Mouse (Mus musculus): ENCODE measurements around the gene Shroom3. TPM values are rescaled to one million over a fixed set of nuclear protein-coding genes. Genes with fewer than 3 reads are reported as not detected.

The Shroom3 gene
- polyA plus RNA-seq, 1 experiment: not detected

DNA sequence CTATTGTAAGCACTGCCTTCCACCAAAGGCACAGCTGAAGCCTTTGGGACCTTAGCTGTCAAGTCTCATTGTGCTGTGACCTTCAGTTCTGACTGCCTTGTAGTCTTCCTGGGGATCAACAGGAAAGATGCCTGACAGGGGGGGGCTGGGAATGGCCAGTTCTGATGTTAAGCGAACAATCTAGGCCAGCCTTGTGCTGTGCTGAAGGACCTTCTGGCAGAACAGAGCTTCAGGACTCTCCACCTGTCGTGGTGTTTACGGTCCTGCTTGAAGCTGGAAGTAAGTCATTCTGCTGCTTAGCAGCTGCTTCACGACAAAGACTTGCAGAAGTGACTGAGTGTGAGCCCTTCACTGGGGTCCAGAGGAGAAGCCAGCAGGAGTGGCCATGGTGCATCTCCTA lies 156.1 kb downstream of the Shroom3 start:
- Histone ChIP-seq H3K27ac (ENCODE audit: insufficient read depth, low read depth, low read length) (no peak overlapping the region), H3K4me3 (ENCODE audit: insufficient read depth, low read length) (no peak overlapping the region), H3K4me1 (ENCODE audit: control insufficient read depth, insufficient read depth, low read length) (no peaks in the 10 kb centered on the region)
- TF ChIP-seq POLR2A (IDR thresholded peaks at IDR 0.05; ENCODE audit: borderline replicate concordance, low read depth, low read length) (no peak), CTCF (IDR thresholded peaks at IDR 0.05; ENCODE audit: low read depth, low read length) (no peak)

DNA sequence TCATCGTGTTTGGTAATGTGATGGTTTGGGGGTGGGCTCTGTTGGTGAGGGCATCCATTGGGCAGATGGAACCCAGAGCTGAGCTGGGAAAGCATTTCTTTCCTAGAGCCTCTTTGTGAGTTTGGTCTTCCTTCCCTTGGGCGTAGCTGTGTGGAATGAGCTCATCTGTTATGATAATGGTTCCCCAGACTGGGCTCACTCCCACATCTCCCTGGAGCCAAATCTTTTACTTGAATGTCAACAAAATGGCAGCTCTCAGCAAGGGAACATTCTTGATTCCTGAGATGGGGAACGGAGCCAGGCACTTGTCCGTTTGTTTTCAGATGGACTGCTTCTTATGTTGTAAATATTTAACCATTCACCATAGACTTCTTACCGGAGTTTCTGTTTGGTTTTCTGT lies 158.2 kb downstream of the Shroom3 start:
- TF ChIP-seq POLR2A (IDR thresholded peaks at IDR 0.05; ENCODE audit: borderline replicate concordance, low read depth, low read length) (no peak), CTCF (IDR thresholded peaks at IDR 0.05; ENCODE audit: low read depth, low read length) (no peak)
- H3K4me1 ChIP-seq (ENCODE audit: control insufficient read depth, insufficient read depth, low read length): no peaks in the 10 kb centered on the region
- no peak overlapping the region for H3K27ac ChIP-seq (ENCODE audit: insufficient read depth, low read depth, low read length)
- no peak overlapping the region for H3K4me3 ChIP-seq (ENCODE audit: insufficient read depth, low read length)

DNA sequence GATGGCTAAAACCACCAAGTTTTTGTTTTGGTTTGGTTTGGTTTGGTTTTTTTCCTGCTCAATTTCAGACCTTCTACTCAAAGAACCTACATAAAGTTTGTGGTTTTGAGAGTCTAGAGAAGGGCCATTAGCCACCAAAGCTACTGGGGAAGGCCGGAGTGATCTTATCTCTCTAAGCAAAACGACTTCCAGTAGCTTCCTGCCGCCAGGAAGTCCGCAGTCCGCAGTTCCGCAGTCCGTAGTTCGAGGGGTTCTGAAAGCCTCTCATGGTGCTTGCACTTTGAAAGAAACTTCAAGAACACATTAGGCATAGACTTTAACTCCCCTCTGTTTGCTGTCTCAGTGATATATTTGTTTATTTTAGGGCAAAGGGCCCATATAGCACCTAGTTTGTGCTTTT lies 159.2 kb downstream of the Shroom3 start:
- Histone ChIP-seq H3K4me3 (ENCODE audit: insufficient read depth, low read length) (no peak overlapping the region), H3K4me1 (ENCODE audit: control insufficient read depth, insufficient read depth, low read length) (no peaks in the 10 kb centered on the region), H3K27ac (ENCODE audit: insufficient read depth, low read depth, low read length) (no peak overlapping the region)
- TF ChIP-seq POLR2A (IDR thresholded peaks at IDR 0.05; ENCODE audit: borderline replicate concordance, low read depth, low read length): no peak
- no peak for TF ChIP-seq CTCF (IDR thresholded peaks at IDR 0.05; ENCODE audit: low read depth, low read length)

DNA sequence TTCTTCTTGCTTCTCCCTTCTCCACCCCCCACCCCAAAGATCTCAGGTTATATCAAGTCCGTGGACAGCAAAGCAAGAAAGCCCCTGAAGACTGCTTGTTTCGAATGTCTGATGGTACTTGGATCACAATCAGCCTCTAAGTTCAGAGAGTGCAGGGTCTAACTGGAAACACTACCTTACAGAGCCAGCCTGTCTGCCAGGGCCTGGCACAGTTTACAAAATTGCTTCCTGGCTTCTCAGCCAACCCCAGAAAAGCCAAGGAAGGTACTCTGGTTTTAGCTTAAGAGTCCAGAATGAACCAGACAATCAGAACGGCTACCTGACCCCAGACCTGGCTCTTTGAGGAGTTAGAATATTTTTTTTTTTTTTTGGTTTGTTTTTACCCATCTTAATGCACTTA lies 159.6 kb downstream of the Shroom3 start:
- Histone ChIP-seq H3K27ac (ENCODE audit: insufficient read depth, low read depth, low read length) (no peak overlapping the region), H3K4me1 (ENCODE audit: control insufficient read depth, insufficient read depth, low read length) (no peaks in the 10 kb centered on the region), H3K4me3 (ENCODE audit: insufficient read depth, low read length) (no peak overlapping the region)
- TF ChIP-seq CTCF (IDR thresholded peaks at IDR 0.05; ENCODE audit: low read depth, low read length): no peak
- TF ChIP-seq POLR2A (IDR thresholded peaks at IDR 0.05; ENCODE audit: borderline replicate concordance, low read depth, low read length): no peak

DNA sequence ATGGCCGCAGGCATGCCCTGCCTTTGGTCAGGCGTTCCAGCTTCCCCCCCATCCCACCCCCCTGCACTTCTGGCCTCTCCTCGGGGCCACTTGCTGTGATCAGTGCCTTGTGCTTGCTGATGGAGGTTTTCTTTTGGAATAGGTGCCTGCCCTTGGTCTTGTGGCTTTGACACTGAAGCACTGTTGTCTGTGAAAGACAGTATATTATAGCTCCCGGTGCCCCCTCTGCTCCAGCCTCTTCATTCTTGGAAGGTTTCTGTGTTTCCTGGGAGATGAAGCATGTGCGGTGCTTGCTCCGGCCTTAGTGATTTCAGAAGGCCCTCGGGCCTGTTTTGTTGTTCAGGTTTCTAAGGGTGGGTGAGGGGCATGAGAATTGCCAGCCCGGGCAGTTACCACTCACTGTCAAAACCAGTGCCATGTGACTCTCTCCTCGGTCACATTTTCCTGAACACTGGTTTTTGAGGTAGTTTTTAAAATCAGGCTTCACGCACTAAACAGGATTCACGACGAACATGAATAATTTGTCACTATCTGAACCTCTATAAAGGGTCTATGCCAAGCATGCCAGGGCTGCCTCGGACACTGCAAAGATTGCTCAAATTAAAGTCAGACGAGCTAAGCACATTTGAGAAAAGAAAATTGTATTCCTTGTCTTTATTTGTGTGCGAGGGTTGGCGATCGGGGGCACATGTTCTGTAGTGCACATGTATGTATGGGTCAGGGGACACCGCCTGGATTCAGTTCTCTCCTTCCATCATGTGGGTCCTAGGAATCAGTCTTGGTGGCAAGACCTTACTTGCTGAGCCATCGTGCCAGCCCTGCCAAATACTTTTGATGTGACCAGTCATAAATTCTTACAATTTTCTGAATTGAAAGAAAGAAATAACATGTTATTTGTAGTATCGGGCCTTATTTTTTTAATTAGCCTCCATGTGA lies 160.9 kb downstream of the Shroom3 start:
- no peaks in the 10 kb centered on the region for H3K4me1 ChIP-seq (ENCODE audit: control insufficient read depth, insufficient read depth, low read length)
- H3K4me3 ChIP-seq (ENCODE audit: insufficient read depth, low read length): no peak overlapping the region
- H3K27ac ChIP-seq (ENCODE audit: insufficient read depth, low read depth, low read length): no peak overlapping the region
- TF ChIP-seq CTCF (IDR thresholded peaks at IDR 0.05; ENCODE audit: low read depth, low read length) (no peak), POLR2A (IDR thresholded peaks at IDR 0.05; ENCODE audit: borderline replicate concordance, low read depth, low read length) (no peak)

DNA sequence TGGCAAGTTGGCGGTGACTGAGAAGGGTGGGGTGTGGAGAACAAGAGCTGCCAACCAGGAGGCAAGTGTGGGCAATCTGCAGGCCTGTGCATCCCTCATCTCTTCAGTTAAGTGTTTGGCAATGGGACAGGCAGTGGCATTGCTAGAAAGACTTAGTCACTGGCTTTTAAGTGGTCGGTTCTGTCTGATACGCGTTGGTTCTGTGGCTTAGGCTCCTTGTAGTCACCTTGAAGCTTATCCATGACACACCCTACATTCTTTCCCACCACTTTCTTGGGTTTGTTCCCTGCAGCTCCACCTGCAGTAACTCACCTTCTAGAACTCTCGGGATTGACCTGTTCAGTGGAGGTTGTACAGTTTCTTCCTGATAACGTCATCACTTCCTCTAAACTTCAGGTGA lies 166.5 kb downstream of the Shroom3 start:
- no peak overlapping the region for H3K27ac ChIP-seq (ENCODE audit: insufficient read depth, low read depth, low read length)
- H3K4me1 ChIP-seq (ENCODE audit: control insufficient read depth, insufficient read depth, low read length): no peaks in the 10 kb centered on the region
- H3K4me3 ChIP-seq (ENCODE audit: insufficient read depth, low read length): no peak overlapping the region
- TF ChIP-seq POLR2A (IDR thresholded peaks at IDR 0.05; ENCODE audit: borderline replicate concordance, low read depth, low read length) (no peak), CTCF (IDR thresholded peaks at IDR 0.05; ENCODE audit: low read depth, low read length) (no peak)

DNA sequence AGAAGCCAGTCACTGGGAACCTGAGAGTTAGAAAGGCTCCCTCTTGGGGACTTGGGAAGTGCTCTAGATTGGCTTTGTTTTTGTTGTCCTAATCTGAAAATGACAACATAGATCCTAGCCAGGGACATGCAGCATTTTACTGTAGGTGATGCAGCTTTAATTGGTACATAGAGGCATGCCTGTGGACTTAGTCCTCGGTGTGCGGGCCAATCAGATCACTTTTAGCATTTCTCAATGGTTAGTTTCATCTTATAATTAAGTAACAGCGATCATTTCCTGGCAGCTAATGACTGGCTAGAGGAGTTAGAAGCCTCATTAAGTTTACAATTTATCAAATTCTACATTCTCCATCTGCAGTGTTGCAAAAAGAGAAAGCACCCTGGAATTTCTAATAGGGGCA lies 167.7 kb downstream of the Shroom3 start:
- H3K27ac ChIP-seq (ENCODE audit: insufficient read depth, low read depth, low read length): no peak overlapping the region
- H3K4me1 ChIP-seq (ENCODE audit: control insufficient read depth, insufficient read depth, low read length): no peaks in the 10 kb centered on the region
- TF ChIP-seq POLR2A (IDR thresholded peaks at IDR 0.05; ENCODE audit: borderline replicate concordance, low read depth, low read length): no peak
- no peak for TF ChIP-seq CTCF (IDR thresholded peaks at IDR 0.05; ENCODE audit: low read depth, low read length)
- H3K4me3 ChIP-seq (ENCODE audit: insufficient read depth, low read length): no peak overlapping the region

DNA sequence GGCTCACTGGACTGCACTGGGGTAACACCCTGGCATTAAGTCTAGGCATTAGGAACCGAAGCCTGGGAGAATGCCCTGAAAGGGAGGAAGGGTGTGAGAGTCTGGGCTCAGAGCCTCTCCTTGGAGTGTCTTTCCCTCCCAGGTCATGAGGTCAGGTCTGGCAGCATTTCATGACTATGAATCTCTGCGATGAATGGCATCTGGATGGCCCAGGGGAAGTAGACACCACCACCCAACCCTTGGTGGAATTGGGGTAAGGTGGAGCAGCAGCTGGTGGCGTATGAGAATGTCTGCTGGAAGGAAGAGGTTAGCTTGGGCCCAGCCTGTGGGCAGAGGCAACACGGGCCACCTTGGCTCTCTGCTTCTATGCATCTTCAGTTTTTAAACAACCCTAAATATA lies 171.7 kb downstream of the Shroom3 start:
- H3K4me1 ChIP-seq (ENCODE audit: control insufficient read depth, insufficient read depth, low read length): no peaks in the 10 kb centered on the region
- H3K27ac ChIP-seq (ENCODE audit: insufficient read depth, low read depth, low read length): no peak overlapping the region
- TF ChIP-seq CTCF (IDR thresholded peaks at IDR 0.05; ENCODE audit: low read depth, low read length): no peak
- TF ChIP-seq POLR2A (IDR thresholded peaks at IDR 0.05; ENCODE audit: borderline replicate concordance, low read depth, low read length): no peak
- H3K4me3 ChIP-seq (ENCODE audit: insufficient read depth, low read length): no peak overlapping the region

DNA sequence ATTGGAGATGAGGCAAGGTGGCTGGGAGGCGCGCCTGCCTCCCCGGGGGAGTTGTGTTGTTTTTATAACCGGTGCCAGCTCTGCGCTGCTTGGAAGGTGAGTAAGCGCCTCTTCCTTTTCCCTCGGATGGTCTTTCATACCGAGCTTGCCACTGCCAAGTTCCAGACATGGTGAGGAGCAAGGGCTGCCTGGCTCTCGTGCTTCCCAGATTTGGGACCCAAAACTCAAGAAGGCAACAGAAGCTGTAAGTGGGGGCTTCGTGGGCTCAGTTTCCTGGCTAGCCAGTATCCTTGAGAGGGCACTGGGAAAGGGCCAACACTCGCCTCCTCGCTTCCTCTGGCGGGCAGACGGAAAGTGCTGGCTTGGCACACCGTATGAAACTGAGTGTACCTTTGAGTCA lies 173.1 kb downstream of the Shroom3 start:
- Histone ChIP-seq H3K27ac (ENCODE audit: insufficient read depth, low read depth, low read length) (no peak overlapping the region), H3K4me3 (ENCODE audit: insufficient read depth, low read length) (no peak overlapping the region)
- TF ChIP-seq POLR2A (IDR thresholded peaks at IDR 0.05; ENCODE audit: borderline replicate concordance, low read depth, low read length) (no peak), CTCF (IDR thresholded peaks at IDR 0.05; ENCODE audit: low read depth, low read length) (no peak)

DNA sequence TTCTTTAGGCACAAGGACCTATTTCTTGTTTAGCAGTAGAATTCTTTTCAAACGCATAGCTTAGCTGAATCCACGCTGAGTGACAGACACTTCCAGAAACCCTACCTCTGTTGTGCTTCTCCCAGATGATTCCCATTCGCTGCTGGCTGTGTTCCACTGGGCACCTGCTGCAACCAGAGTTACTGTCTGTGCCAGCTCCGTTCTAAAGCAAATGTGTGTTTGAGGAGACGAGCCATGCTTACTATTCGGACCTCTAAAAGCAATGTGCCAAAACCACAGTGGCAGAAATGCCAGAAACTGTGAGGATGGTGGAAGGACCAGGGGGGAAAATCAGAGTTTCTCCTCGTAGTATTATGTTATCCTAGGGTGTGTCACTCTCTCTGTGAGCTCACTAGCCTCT lies 173.9 kb downstream of the Shroom3 start:
- H3K4me3 ChIP-seq (ENCODE audit: insufficient read depth, low read length): no peak overlapping the region
- no peaks in the 10 kb centered on the region for H3K4me1 ChIP-seq (ENCODE audit: control insufficient read depth, insufficient read depth, low read length)
- H3K27ac ChIP-seq (ENCODE audit: insufficient read depth, low read depth, low read length): no peak overlapping the region
- TF ChIP-seq POLR2A (IDR thresholded peaks at IDR 0.05; ENCODE audit: borderline replicate concordance, low read depth, low read length) (no peak), CTCF (IDR thresholded peaks at IDR 0.05; ENCODE audit: low read depth, low read length) (no peak)

More for the DNA sequence above, 173.1 kb downstream of the Shroom3 start:
- H3K4me1 ChIP-seq (ENCODE audit: control insufficient read depth, insufficient read depth, low read length): no peaks in the 10 kb centered on the region

All from bone marrow macrophage, adult 2 months (primary cell).